Mouse (Mus musculus): ENCODE data around the gene Gabra1. TPM values are rescaled to one million over a fixed set of nuclear protein-coding genes. Genes with fewer than 3 reads are reported as not detected.

Gabra1 gene
- polyA plus RNA-seq, 1 experiment from 2014 or later: 1.1 TPM

Other genes starting within 250 kb of the Gabra1 start
- gene Gabrg2, start 182.1 kb downstream of the Gabra1 start, polyA plus RNA-seq (2015; fragmentation: Nextera tagmentation; extraction: Ambion mirVana): 0.08 and 0.16 TPM in 2 replicates
- gene Gabra6, start 138.1 kb upstream of the Gabra1 start, polyA plus RNA-seq (2015; fragmentation: Nextera tagmentation; extraction: Ambion mirVana): not detected in 2 replicates
- gene Gabrb2, start 236.8 kb upstream of the Gabra1 start, polyA plus RNA-seq (2015; fragmentation: Nextera tagmentation; extraction: Ambion mirVana): 0.95 and 1.1 TPM in 2 replicates

Measured in heart, embryonic 13.5 days (tissue).